Mouse (Mus musculus) lung, postnatal 14 days (tissue): Measurements from ENCODE around the gene Slc35f6.

Experiments
- DNase-seq: peaks from one replicate; pipeline ENCODE4 v3.0.0; 2021

Slc35f6 gene

GRCm38 (mm10) chr5:30621844-30622176 is 25.9 kb upstream of the Slc35f6 start:
- DNase-seq, result no peak

GRCm38 (mm10) chr5:30622177-30622840 is 25.4 kb upstream of the Slc35f6 start:
- DNase-seq, result peak; percentile 36

DNA sequence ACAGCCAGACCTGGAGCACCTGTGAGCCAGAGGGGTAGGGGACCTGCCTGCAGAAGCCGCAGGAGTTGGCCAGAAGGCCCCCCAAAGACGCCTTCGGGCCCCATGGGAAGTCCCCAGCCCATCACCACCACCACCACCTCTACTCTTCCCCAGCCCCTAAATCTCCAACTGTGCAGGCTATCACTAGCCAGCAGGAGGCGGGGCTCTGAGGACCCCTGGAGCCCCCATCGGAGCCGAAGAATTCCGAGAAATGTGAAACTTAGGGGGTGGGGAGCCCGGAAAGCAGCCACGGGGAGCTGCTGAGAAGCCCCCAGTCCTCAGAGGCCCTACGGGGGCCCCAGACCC is 24.9 kb upstream of the Slc35f6 start:
- no peak for DNase-seq

DNA sequence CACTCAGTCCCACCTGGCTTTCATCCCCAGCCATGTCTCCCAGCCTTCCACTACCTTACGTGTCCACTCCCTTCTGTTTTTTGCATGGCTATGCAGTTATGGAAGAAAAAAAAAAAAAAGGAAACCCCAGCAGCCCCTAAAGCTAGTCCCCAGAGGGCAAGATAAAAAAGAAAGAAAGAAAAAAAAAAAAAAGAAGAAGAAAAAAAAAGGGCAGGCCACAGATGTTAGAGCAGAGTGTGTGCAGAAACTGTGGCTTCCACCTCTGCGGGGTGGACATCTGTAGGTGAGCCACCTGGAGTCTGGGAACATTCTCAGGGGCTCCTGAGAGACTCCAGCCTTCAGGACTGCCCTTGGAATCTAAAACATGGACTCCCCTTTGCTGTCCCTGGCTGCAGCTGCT is 24.4 kb upstream of the Slc35f6 start:
- no peak for DNase-seq

DNA sequence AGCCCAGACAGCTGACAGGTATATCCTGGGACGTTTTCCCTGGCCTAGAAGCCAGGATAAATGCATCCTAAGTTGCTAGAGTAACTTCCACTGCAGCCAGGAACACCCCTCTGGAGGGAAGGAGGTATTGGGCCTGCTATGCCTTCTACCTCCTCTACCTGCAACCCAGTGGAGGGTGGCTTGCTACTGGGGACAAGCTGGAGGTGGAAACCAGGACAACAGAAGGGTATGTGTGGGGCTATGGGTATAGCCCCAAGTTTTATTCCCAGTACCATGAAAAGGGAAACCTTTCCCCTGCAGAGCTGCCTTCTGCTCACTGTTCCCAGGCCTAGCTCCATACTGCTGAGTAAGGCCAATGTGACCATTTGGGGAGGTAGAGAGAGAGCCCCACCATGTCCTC is 23.4 kb upstream of the Slc35f6 start:
- no peak for DNase-seq

GRCm38 (mm10) chr5:30624908-30625307 is 22.8 kb upstream of the Slc35f6 start:
- no peak for DNase-seq

DNA sequence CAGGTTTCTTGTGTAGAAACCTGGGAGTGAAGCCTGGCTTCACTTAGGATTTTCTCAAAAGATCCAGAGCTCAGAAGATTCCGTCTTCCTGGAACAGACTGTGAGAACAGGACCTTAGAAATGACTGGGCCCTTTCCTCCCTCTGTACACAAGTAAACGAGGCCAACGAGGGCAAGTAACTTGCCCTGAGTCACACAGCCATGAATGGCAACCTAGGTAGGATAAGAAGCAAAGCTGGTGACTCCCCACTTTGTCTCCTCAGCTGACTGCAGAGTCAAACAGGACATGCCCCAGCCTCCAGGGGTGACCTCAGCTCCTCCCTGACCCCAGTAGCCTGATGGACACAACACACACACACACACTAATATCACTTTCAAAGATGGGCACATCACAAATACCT is 22.4 kb upstream of the Slc35f6 start:
- DNase-seq, result no peak

GRCm38 (mm10) chr5:30626331-30627105 is 21.2 kb upstream of the Slc35f6 start:
- no peak for DNase-seq

DNA sequence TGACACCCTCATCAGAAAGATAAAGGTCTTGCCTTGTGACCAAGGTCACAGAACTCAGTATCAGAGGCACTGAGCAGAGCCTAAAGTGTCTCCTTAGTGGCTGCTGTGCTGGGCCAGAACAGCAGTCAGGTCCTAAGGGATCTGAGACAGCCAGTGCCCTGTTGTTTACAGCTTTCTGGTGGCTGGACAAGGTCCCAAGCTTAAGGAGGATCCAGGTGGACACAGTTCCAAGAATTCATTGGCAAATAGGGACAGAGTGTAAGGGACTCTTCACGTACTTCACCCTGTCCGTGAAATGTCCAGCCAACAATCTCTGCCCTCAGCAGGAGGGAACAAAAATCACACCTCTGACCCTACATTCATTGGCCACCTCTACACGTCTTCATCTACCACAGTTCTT is 19.2 kb upstream of the Slc35f6 start:
- no peak for DNase-seq

- DNase-seq, result no peak
Observed at GRCm38 (mm10) chr5:30630401-30630800, 17.3 kb upstream of the Slc35f6 start.

- DNase-seq, result no peak
Observed at GRCm38 (mm10) chr5:30632134-30632533, 15.6 kb upstream of the Slc35f6 start.

DNA sequence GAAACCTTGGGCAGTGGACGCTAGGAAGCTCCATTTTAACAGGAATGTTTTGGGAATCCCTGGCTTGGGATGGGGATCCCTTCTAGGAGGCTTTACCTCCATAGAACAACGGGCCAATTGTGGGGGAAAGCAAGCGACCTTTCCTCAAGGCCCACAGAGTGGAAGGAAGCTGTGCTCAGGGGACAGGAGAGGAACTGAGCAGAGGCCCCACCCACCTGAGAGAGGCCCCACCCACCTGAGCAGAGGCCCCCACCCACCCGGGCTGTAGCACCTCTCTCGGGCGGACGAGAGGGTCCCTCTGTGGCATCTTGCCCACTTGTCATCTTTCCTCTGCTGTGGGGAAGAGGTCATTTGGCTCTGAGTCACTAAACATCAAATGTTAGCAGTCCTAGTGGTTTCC is 10.7 kb upstream of the Slc35f6 start:
- no peak for DNase-seq

GRCm38 (mm10) chr5:30638041-30638440 is 9.7 kb upstream of the Slc35f6 start:
- DNase-seq, result peak; percentile 86

GRCm38 (mm10) chr5:30643477-30644179 is 4.1 kb upstream of the Slc35f6 start:
- DNase-seq, result no peak

GRCm38 (mm10) chr5:30646036-30646435 is 1.7 kb upstream of the Slc35f6 start:
- peak; percentile 15 for DNase-seq

DNA sequence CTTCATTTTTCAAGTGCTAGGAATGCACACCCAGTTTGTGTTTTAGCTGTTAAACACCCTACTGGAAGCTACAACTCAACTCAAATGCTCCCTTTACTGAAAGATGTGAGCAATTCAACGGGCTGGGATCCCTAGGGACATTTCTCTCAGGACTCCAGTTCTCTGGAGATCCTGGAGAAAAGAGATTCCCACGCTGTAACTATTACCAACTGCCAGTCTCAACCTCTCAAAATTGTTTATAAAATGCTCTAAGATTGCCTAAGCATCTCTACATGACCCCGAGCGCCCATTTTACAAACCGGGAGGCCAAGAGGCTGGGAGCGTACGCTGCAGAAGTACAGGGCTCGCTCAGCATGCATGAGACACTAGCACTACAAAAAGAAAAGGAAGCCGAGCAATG is 337 bp upstream of the Slc35f6 start:
- DNase-seq, result no peak

DNA sequence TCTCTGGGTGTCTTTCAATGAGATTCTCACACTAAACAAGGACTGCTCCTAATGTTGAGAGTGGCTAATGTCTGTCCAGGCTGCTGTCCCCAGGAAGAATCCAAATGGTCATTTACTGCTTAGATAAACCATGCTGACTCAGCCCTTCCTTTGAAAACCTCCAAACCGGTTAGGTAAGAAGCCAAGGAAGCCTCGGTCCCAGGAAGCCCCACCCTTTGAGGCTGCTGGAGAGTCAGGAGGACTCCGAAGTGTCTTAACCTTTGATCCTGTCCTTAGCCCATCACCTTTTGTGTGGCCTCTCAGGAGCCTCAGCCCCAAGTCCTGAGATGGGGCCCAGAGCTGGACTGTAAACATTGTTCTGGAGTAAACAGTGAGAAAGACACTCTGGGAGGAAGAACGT is 1.8 kb downstream of the Slc35f6 start:
- DNase-seq, result no peak

GRCm38 (mm10) chr5:30650756-30651155 is 3.0 kb downstream of the Slc35f6 start:
- DNase-seq, result peak; percentile 24

DNA sequence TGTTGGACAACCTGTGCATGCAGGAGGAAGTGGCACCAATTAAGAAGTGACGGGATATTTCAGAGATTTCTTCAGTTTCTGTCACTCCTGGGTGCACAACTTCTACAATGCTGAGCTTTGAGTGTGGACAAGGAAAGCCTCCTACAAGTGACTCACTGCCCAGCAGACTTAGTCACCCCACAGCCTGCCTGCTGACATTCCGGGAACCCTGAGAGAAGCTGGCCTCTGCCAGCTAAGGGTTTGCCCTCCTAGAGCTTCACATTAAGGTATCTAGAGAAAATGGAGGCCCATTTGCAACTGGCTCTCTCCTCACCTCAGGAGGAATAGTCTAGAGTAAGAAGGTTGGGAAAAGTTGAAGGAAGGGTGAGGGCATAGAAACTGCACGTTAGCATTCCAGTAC is 3.8 kb downstream of the Slc35f6 start:
- DNase-seq, result no peak

- no peak for DNase-seq
Observed at GRCm38 (mm10) chr5:30653246-30653645, 5.5 kb downstream of the Slc35f6 start.

DNA sequence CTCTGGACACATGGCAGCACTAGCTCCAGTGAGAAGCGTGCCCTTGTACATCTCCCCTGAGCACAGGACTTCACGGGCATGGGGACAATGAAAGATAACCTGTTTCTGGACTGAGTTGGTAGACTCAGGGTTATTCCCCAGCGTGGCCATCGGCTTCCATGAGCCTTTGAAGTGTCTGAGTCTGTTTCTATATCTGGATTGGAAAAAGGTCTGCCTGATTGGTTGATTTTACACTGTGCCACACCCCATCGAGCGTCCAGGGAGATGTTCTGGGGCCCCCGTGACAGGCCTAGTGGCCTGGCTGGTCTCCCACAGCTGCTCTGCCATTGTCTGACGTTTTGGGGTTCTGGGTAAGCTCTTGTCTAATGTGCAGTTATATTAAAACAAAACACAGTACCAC is 7.3 kb downstream of the Slc35f6 start:
- DNase-seq, result no peak

GRCm38 (mm10) chr5:30655526-30656195 is 7.9 kb downstream of the Slc35f6 start:
- DNase-seq, result no peak

- DNase-seq, result no peak
Observed at GRCm38 (mm10) chr5:30659042-30659441, 11.3 kb downstream of the Slc35f6 start.

GRCm38 (mm10) chr5:30660278-30660677 is 12.5 kb downstream of the Slc35f6 start:
- no peak for DNase-seq
